Mouse (Mus musculus): ENCODE data around the gene Slc5a11. TPM values are rescaled to one million over a fixed set of nuclear protein-coding genes. Genes with fewer than 3 reads are reported as not detected.
A peak's percentile ranks its signal among the peaks of the same experiment; 100 is the strongest.

The Slc5a11 gene
- total and polyA plus RNA-seq, 2 experiments from 2014 or later, result 0.10 TPM; not detected in 1

- Histone ChIP-seq H3K4me1 (ENCODE audit: control insufficient read depth, insufficient read depth) (no peaks in the 10 kb centered on the region), H3K36me3 (replicated peaks; ENCODE audit: control insufficient read depth, insufficient read depth, low read length) (no peaks in the 10 kb centered on the region), H3K27me3 (ENCODE audit: control insufficient read depth, insufficient read depth, low read length) (no peaks in the 10 kb centered on the region), H3K9ac (replicated peaks; ENCODE audit: low read depth, low read length) (no peak overlapping the region), H3K4me3 (ENCODE audit: low read depth, low read length) (no peak overlapping the region), H3K9me3 (replicated peaks; ENCODE audit: control insufficient read depth, low read length) (no peaks in the 10 kb centered on the region), H3K4me2 (ENCODE audit: low read depth, low read length) (no peak overlapping the region), H3K27ac (ENCODE audit: low read depth) (no peak overlapping the region)
- no peak for TF ChIP-seq CTCF (IDR thresholded peaks at IDR 0.05; ENCODE audit: low read depth)
- no peak for TF ChIP-seq EP300 (IDR thresholded peaks at IDR 0.05; ENCODE audit: low read depth)
- WGBS, result 83% methylated on average over 7 of the region's 7 CpGs
- ATAC-seq (ENCODE audit: insufficient read depth, low read depth), result no peak
- no peak for DNase-seq (ENCODE audit: low spot score)
These were observed 38.8 kb downstream of the Slc5a11 start for GRCm38 (mm10) chr7:123253396-123253795.

- Histone ChIP-seq H3K36me3 (replicated peaks; ENCODE audit: control insufficient read depth, insufficient read depth, low read length) (no peaks in the 10 kb centered on the region), H3K9ac (replicated peaks; ENCODE audit: low read depth, low read length) (no peak overlapping the region), H3K27ac (ENCODE audit: low read depth) (no peak overlapping the region), H3K4me2 (ENCODE audit: low read depth, low read length) (no peak overlapping the region), H3K27me3 (ENCODE audit: control insufficient read depth, insufficient read depth, low read length) (no peaks in the 10 kb centered on the region), H3K4me3 (ENCODE audit: low read depth, low read length) (no peak overlapping the region), H3K4me1 (ENCODE audit: control insufficient read depth, insufficient read depth) (no peaks in the 10 kb centered on the region), H3K9me3 (replicated peaks; ENCODE audit: control insufficient read depth, low read length) (no peaks in the 10 kb centered on the region)
- no peak for ATAC-seq (ENCODE audit: insufficient read depth, low read depth)
- TF ChIP-seq EP300 (IDR thresholded peaks at IDR 0.05; ENCODE audit: low read depth) (no peak), CTCF (IDR thresholded peaks at IDR 0.05; ENCODE audit: low read depth) (no peak)
- WGBS, result 87% methylated on average over 14 of the region's 14 CpGs
- DNase-seq (ENCODE audit: low spot score), result no peak
These were observed 39.8 kb downstream of the Slc5a11 start for GRCm38 (mm10) chr7:123254196-123254970.

GRCm38 (mm10) chr7:123258103-123258502, 43.5 kb downstream of the Slc5a11 start:
- Histone ChIP-seq H3K36me3 (replicated peaks; ENCODE audit: control insufficient read depth, insufficient read depth, low read length) (no peaks in the 10 kb centered on the region), H3K27ac (ENCODE audit: low read depth) (no peak overlapping the region), H3K4me2 (ENCODE audit: low read depth, low read length) (no peak overlapping the region), H3K9ac (replicated peaks; ENCODE audit: low read depth, low read length) (no peak overlapping the region), H3K4me1 (ENCODE audit: control insufficient read depth, insufficient read depth) (no peaks in the 10 kb centered on the region), H3K4me3 (ENCODE audit: low read depth, low read length) (no peak overlapping the region), H3K27me3 (ENCODE audit: control insufficient read depth, insufficient read depth, low read length) (no peaks in the 10 kb centered on the region), H3K9me3 (replicated peaks; ENCODE audit: control insufficient read depth, low read length) (no peaks in the 10 kb centered on the region)
- DNase-seq (ENCODE audit: low spot score) (no peak), ATAC-seq (ENCODE audit: insufficient read depth, low read depth) (no peak)
- WGBS, result 53% methylated on average over 8 of the region's 8 CpGs
- TF ChIP-seq EP300 (IDR thresholded peaks at IDR 0.05; ENCODE audit: low read depth), result no peak
- TF ChIP-seq CTCF (IDR thresholded peaks at IDR 0.05; ENCODE audit: low read depth), result no peak

- WGBS, result 46% methylated on average over 11 of the region's 11 CpGs
These were observed 58.5 kb downstream of the Slc5a11 start for GRCm38 (mm10) chr7:123273056-123273455.

GRCm38 (mm10) chr7:123276568-123276967, 62.0 kb downstream of the Slc5a11 start:
- ATAC-seq (ENCODE audit: insufficient read depth, low read depth), result no peak

More at GRCm38 (mm10) chr7:123273056-123273455, 58.5 kb downstream of the Slc5a11 start:
- Histone ChIP-seq H3K9me3 (replicated peaks; ENCODE audit: control insufficient read depth, low read length) (no peaks in the 10 kb centered on the region), H3K27ac (ENCODE audit: low read depth) (no peak overlapping the region), H3K4me3 (ENCODE audit: low read depth, low read length) (no peak overlapping the region), H3K27me3 (ENCODE audit: control insufficient read depth, insufficient read depth, low read length) (no peaks in the 10 kb centered on the region), H3K4me1 (ENCODE audit: control insufficient read depth, insufficient read depth) (no peaks in the 10 kb centered on the region), H3K9ac (replicated peaks; ENCODE audit: low read depth, low read length) (no peak overlapping the region), H3K36me3 (replicated peaks; ENCODE audit: control insufficient read depth, insufficient read depth, low read length) (peaks cover 2% of the 10 kb centered on the region; the same call in 1 of the 2 replicates), H3K4me2 (ENCODE audit: low read depth, low read length) (no peak overlapping the region)
- DNase-seq (ENCODE audit: low spot score) (no peak), ATAC-seq (ENCODE audit: insufficient read depth, low read depth) (0 out of 2 replicates have a peak, but pooled peaks have one; percentile 17)
- no peak for TF ChIP-seq CTCF (IDR thresholded peaks at IDR 0.05; ENCODE audit: low read depth)
- no peak for TF ChIP-seq EP300 (IDR thresholded peaks at IDR 0.05; ENCODE audit: low read depth)

More at GRCm38 (mm10) chr7:123276568-123276967, 62.0 kb downstream of the Slc5a11 start:
- Histone ChIP-seq H3K9ac (replicated peaks; ENCODE audit: low read depth, low read length) (no peak overlapping the region), H3K36me3 (replicated peaks; ENCODE audit: control insufficient read depth, insufficient read depth, low read length) (peaks cover 24% of the 10 kb centered on the region), H3K27me3 (ENCODE audit: control insufficient read depth, insufficient read depth, low read length) (no peaks in the 10 kb centered on the region), H3K27ac (ENCODE audit: low read depth) (no peak overlapping the region), H3K9me3 (replicated peaks; ENCODE audit: control insufficient read depth, low read length) (no peaks in the 10 kb centered on the region), H3K4me3 (ENCODE audit: low read depth, low read length) (no peak overlapping the region), H3K4me1 (ENCODE audit: control insufficient read depth, insufficient read depth) (no peaks in the 10 kb centered on the region), H3K4me2 (ENCODE audit: low read depth, low read length) (no peak overlapping the region)
- 85% methylated on average over 4 of the region's 4 CpGs for WGBS
- no peak for DNase-seq (ENCODE audit: low spot score)
- no peak for TF ChIP-seq CTCF (IDR thresholded peaks at IDR 0.05; ENCODE audit: low read depth)
- no peak for TF ChIP-seq EP300 (IDR thresholded peaks at IDR 0.05; ENCODE audit: low read depth)

Measured in heart, postnatal 0 days (tissue).